Comparison of ENCODE assay signal across 39 mouse cellular contexts in the genomic region with DNA sequence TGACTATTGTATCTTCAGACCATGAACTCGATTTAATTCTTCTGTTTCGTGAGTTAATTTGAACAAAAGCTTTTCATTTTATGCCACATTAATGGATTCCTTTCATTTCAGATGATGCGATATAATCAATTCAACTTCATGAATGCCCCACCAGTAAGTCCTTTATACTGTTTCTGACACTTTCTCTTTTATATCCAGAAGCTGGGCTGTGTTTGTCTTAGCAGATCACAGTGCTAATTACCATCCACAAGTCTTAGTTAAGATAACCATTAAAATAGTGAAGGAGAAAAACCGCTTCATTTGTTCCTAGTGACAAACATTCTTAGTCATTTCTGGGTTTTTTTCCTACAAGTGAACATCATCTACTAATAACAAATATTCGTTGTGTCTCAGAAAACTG. TPM values are rescaled to one million over a fixed set of nuclear protein-coding genes. Genes with fewer than 3 reads are reported as not detected.
"Had no signal": no experiment of that assay in that cellular context is flagged by ENCODE, and none has a peak within 500 bp of the region (broad histone marks: within the 10 kb centered on the region; RNA-seq: fewer than 3 reads in every experiment).

No protein-coding gene starts in this region.

- DNase-seq: gastrocnemius, adult 2 months; gastrocnemius, postnatal 10 days; gastrocnemius, postnatal 25 days; heart, adult 18-20 months; heart, postnatal 10 days; heart, postnatal 4 days; kidney, adult 18-20 months; kidney, adult 8-10 months; kidney, postnatal 10 days; kidney, postnatal 25 days; kidney, postnatal 4 days; liver; liver, embryonic 13.5 days had no signal

- H3K4me3 ChIP-seq: gastrocnemius, adult 2 months; heart, embryonic 10.5 days; heart, embryonic 12.5 days; hindbrain, embryonic 10.5 days; hindbrain, embryonic 13.5 days; intestine, embryonic 15.5 days; layer of hippocampus, adult 2 months; left cerebral cortex, adult 2 months; limb, embryonic 10.5 days; limb, embryonic 12.5 days; liver, embryonic 13.5 days; liver, embryonic 15.5 days had no signal

- ATAC-seq: hindbrain, embryonic 16.5 days; inflammation-experienced regulatory T-cells, adult 6 months; intestine, embryonic 15.5 days; intestine, postnatal 0 days had no signal

- H3K27ac ChIP-seq: gastrocnemius, adult 2 months; heart, embryonic 10.5 days; hindbrain, embryonic 10.5 days; hindbrain, embryonic 13.5 days; intestine, embryonic 15.5 days; layer of hippocampus, adult 2 months; left cerebral cortex, adult 2 months; limb, embryonic 10.5 days; limb, embryonic 12.5 days; liver, embryonic 13.5 days; liver, embryonic 15.5 days had no signal

- H3K4me2 ChIP-seq: heart, embryonic 12.5 days; hindbrain, embryonic 13.5 days; intestine, embryonic 15.5 days; limb, embryonic 12.5 days; liver, embryonic 11.5 days; liver, embryonic 13.5 days; liver, embryonic 15.5 days had no signal

- H3K27me3 ChIP-seq: heart, embryonic 12.5 days; hindbrain, embryonic 13.5 days; intestine, embryonic 15.5 days; limb, embryonic 12.5 days; liver, embryonic 13.5 days; liver, embryonic 15.5 days had no signal

- H3K9ac ChIP-seq: heart, embryonic 12.5 days; hindbrain, embryonic 13.5 days; intestine, embryonic 15.5 days; limb, embryonic 12.5 days; liver, embryonic 13.5 days; liver, embryonic 15.5 days had no signal

- H3K9me3 ChIP-seq: heart, embryonic 10.5 days; heart, embryonic 12.5 days; hindbrain, embryonic 10.5 days; hindbrain, embryonic 13.5 days; intestine, embryonic 15.5 days; limb, embryonic 10.5 days; limb, embryonic 12.5 days; liver, embryonic 13.5 days; liver, embryonic 15.5 days had no signal

- H3K36me3 ChIP-seq: heart, embryonic 10.5 days; heart, embryonic 12.5 days; hindbrain, embryonic 10.5 days; hindbrain, embryonic 13.5 days; intestine, embryonic 15.5 days; limb, embryonic 10.5 days; limb, embryonic 12.5 days; liver, embryonic 13.5 days; liver, embryonic 15.5 days had no signal

- H3K4me1 ChIP-seq: heart, embryonic 10.5 days; heart, embryonic 12.5 days; hindbrain, embryonic 13.5 days; intestine, embryonic 15.5 days; limb, embryonic 10.5 days; limb, embryonic 12.5 days; liver, embryonic 13.5 days; liver, embryonic 15.5 days had no signal

RNA-seq across cellular contexts. Expression of a gene that starts 3.3 kb away (rescaled TPM):
- total RNA-seq: gastrocnemius, adult 2 months; gastrocnemius, postnatal 10 days; gastrocnemius, postnatal 25 days; gastrocnemius, postnatal 4 days; granulocyte monocyte progenitor cell, adult 5-6 weeks; heart, adult 18-20 months; heart, adult 8-10 months; heart, postnatal 10 days; heart, postnatal 25 days; heart, postnatal 4 days; layer of hippocampus, adult 2 months; layer of hippocampus, postnatal 10 days; layer of hippocampus, postnatal 25 days; left cerebral cortex, adult 2 months; left cerebral cortex, postnatal 14 days; left cerebral cortex, postnatal 36 days had no signal
- polyA plus RNA-seq: heart, embryonic 10.5 days; heart, embryonic 12.5 days; heart, embryonic 14.5 days; heart, embryonic 16.5 days; hindbrain, embryonic 10.5 days; hindbrain, embryonic 13.5 days; hindbrain, embryonic 16.5 days; intestine, embryonic 15.5 days; intestine, postnatal 0 days; kidney, embryonic 14.5 days; kidney, embryonic 16.5 days; liver, embryonic 11.5 days; liver, embryonic 13.5 days; liver, embryonic 15.5 days had no signal

RNA-seq across cellular contexts. Expression of a gene that starts 35.3 kb away (rescaled TPM):
- total RNA-seq: gastrocnemius, adult 2 months; gastrocnemius, postnatal 10 days; gastrocnemius, postnatal 25 days; gastrocnemius, postnatal 4 days; granulocyte monocyte progenitor cell, adult 5-6 weeks; heart, adult 18-20 months; heart, adult 8-10 months; heart, postnatal 10 days; heart, postnatal 25 days; heart, postnatal 4 days; layer of hippocampus, adult 2 months; layer of hippocampus, postnatal 10 days; layer of hippocampus, postnatal 25 days; left cerebral cortex, adult 2 months; left cerebral cortex, postnatal 14 days; left cerebral cortex, postnatal 36 days had no signal
- polyA plus RNA-seq: heart, embryonic 10.5 days; heart, embryonic 12.5 days; heart, embryonic 14.5 days; heart, embryonic 16.5 days; hindbrain, embryonic 10.5 days; hindbrain, embryonic 13.5 days; hindbrain, embryonic 16.5 days; inflammation-experienced regulatory T-cells, adult 6 months; intestine, embryonic 15.5 days; intestine, postnatal 0 days; kidney, embryonic 14.5 days; kidney, embryonic 16.5 days; liver, embryonic 11.5 days; liver, embryonic 13.5 days; liver, embryonic 15.5 days had no signal

RNA-seq across cellular contexts. Expression of a gene that starts 36.6 kb away (rescaled TPM):
- polyA plus RNA-seq: heart, embryonic 10.5 days; intestine, postnatal 0 days; kidney, embryonic 14.5 days; limb, embryonic 10.5 days; limb, embryonic 12.5 days had no signal
